Mouse (Mus musculus) adrenal gland, adult 10 weeks (tissue): ENCODE measurements around the gene Spin1. TPM values are rescaled to one million over a fixed set of nuclear protein-coding genes. Genes with fewer than 3 reads are reported as not detected.

Experiments
- polyA plus RNA-seq: library from polyadenylated mRNA; stranded (reverse); fragments of 350-450 nt; fragmentation: Illumina TruSeq; extraction: RNeasy Lipid Tissue Mini Kit (QIAGEN cat#74804); gene quantifications from one replicate; pipeline ENCODE4 v1.2.3, GENCODE M21; 2014; ENCODE audit warnings: low read depth, low replicate concordance

Spin1 gene
- polyA plus RNA-seq, result 103 TPM

DNA sequence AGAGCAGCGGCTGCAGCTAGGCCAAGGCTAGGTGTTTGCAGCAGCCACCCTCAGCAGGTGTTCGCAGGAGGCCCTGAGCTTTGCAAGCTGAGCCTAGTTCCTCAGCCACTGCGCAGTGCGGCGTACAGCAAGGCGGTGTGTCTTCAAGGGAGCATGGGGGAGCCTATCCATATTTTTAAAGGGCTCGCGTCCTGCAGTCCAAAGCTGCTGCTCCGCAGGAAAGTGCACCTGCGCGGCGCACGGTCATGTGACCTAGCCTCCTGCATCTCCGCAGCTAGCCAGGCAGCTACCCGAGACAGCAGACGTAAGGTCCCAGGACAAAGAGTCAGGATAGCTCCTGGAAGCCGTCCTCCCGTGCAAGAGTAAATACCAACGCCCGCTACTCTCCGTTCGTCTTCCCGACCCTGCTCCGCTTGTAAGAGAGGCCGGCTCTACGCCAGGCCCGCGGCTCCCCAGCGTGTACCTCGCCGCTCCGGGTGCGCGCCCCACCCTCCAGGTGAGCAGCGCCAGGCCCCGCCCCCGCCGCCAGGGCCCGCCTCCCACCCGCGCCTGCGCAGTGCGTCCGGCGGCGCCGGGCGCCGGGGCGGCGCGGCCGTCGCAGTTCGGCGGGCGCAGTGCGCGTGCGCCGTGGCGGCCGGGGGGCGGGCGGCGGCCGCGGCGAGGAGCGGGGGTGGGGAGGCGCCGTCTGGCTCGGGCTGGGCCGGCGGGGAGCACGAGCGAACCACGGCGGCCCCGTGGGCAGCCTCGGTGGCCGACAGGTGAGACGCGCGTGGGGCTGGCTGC, at the start of gene Spin1:
Gene Spin1, plus strand, starts transcription at position 648 of the 783 bp plus-strand sequence.

DNA sequence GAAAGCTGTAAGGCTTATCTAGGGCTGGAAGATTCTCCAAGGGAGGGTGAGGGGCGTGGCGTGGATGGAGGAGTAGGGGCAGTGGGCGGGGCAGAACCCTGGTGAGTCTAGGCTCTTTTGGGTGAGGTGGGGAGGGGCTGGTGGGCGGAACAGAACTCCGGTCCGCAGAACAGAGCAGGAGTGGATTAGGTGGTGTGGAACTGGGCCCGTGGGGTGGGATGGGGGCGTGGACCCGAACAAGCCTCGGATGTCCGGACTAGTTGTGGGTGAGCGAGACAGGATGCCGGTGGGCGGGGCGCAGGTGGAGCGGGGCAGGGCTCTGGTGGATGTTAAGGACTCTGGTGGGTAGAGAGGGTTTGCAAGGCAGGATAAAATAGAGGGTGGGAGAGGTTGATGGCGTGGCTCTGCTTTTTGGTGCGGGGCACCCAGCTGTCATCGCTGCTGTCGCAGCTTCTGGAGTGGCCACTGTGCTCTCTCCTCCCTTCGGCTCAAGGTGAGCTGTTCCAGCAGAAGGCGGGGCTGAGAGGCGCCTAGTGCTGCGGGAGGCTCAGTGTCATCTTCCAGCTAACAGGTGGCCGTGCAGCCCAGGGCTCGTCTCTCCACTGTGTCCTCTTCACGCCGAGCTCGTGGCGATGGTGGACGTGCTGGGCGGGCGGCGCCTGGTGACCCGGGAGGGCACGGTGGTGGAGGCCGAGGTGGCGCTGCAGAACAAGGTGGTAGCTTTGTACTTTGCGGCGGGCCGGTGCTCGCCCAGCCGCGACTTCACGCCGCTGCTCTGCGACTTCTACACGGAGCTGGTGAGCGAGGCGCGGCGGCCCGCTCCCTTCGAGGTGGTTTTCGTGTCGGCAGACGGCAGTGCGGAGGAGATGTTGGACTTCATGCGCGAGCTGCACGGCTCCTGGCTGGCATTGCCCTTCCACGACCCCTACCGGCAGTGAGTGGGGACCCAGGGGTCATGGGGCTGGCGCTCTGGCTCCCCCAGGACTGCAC, 70.3 kb downstream of the Spin1 start, which contains the start of gene Nxnl2:
Gene Nxnl2, plus strand, starts transcription at position 332 of the 990 bp plus-strand sequence.

Other genes starting within 250 kb of the Spin1 start
- not detected for gene Nxnl2, start 70.1 kb downstream of the Spin1 start, polyA plus RNA-seq